Mouse (Mus musculus) hindbrain, embryonic 15.5 days (tissue): ENCODE data around the gene Lypd1. TPM values are rescaled to one million over a fixed set of nuclear protein-coding genes. Genes with fewer than 3 reads are reported as not detected.
A peak's percentile ranks its signal among the peaks of the same experiment; 100 is the strongest.

Source experiments
- ATAC-seq: fragments of 200-750 bp; cut with Nextera tagmentation; 2 replicates; pipeline ENCODE4 v1.8.0; 2017; ENCODE audit warnings: low read depth, moderate number of reproducible peaks, moderate TSS enrichment; ENCODE audit not compliant: low FRiP score
- H3K27ac ChIP-seq: fragments of 300-500 bp; sonication (generic); replicated peaks from 2 replicates; pipeline ENCODE4 v1.5.1; 2015; ENCODE audit warnings: mild to moderate bottlenecking, inconsistent platforms
- H3K27me3 ChIP-seq: fragments of 300-500 bp; sonication (generic); 2 replicates; pipeline ENCODE4 v1.6.1; 2015; ENCODE audit warnings: control low read depth, inconsistent platforms
- H3K36me3 ChIP-seq: fragments of 300-500 bp; sonication (generic); 2 replicates; pipeline ENCODE4 v1.6.1; 2015; ENCODE audit warnings: control low read depth, inconsistent platforms
- H3K4me1 ChIP-seq: fragments of 300-500 bp; sonication (generic); replicated peaks from 2 replicates; pipeline ENCODE4 v1.6.1; 2015; ENCODE audit warnings: control low read depth, inconsistent platforms
- H3K4me2 ChIP-seq: fragments of 300-500 bp; sonication (generic); 2 replicates; pipeline ENCODE4 v1.6.1; 2015; ENCODE audit warnings: moderate library complexity, mild to moderate bottlenecking, inconsistent platforms
- H3K4me3 ChIP-seq: fragments of 300-500 bp; sonication (generic); 2 replicates; pipeline ENCODE4 v1.5.1; 2015; ENCODE audit warnings: mild to moderate bottlenecking, inconsistent platforms
- H3K9ac ChIP-seq: fragments of 300-500 bp; sonication (generic); 2 replicates; pipeline ENCODE4 v1.6.1; 2015; ENCODE audit warnings: inconsistent platforms
- H3K9me3 ChIP-seq: fragments of 300-500 bp; sonication (generic); 2 replicates; pipeline ENCODE4 v1.6.1; 2016; ENCODE audit warnings: control low read depth, inconsistent platforms
- WGBS: fragments of 180-500 bp; shearing (Covaris S2); methylation state at CpG from one replicate; pipeline ENCODE4 v1.1.7; 2015; 5-methylcytosine and 5-hydroxymethylcytosine counted together
- polyA plus RNA-seq: library from polyadenylated mRNA; unstranded; fragments of >200 nt; fragmentation: Nextera tagmentation; extraction: Ambion mirVana; gene quantifications from 2 replicates; pipeline ENCODE4 v1.2.1, GENCODE M21; 2015

Gene Lypd1
- polyA plus RNA-seq, 1 experiment from 2014 or later: 100 TPM

DNA sequence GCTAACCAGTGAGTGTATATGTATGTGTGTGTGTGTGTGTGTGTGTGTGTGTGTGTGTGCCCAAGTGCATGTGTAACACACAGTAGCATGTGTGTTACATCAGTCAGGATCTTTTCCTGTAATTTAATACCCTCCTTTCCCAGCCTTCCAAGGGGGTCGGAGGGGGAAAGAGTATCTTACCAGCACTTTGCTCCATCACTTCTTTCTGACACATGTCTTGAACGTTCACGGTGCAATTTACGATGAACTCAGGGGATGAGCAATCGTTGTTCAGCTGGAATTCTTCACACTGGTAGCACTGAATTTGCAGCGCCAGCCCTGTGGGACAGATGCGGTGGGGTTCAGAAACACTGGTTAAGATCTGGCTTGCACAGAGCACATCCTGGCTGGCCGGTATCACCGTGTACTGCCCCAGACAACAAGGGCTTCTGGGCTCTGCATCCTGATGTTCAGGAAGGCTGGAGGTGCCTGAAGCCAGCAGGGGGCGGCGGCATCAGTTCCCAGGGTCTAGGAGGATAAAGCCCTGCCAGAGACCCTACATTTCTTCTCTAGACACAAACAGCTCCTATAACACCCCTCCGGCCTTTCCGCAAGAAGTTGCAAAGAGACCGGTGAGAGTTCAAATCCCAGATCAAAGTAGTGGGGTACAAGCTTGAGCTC is 2.6 kb downstream of the Lypd1 start:
- H3K27me3 ChIP-seq: 0 out of 2 replicates have a peak, but pooled peaks cover 4% of the 10 kb centered on the region
- no peak overlapping the region; the same call in 1 of the 2 replicates for H3K27ac ChIP-seq
- H3K36me3 ChIP-seq: no peaks in the 10 kb centered on the region
- H3K9me3 ChIP-seq: no peaks in the 10 kb centered on the region
- peak; percentile 40; the same call in 1 of the 2 replicates for ATAC-seq
- 10% methylated on average over 14 of the region's 14 CpGs for WGBS
- H3K4me2 ChIP-seq: peak overlapping the region; percentile 97
- H3K4me1 ChIP-seq: peaks cover 38% of the 10 kb centered on the region
- peak overlapping the region; percentile 63 for H3K4me3 ChIP-seq
- peak overlapping the region; percentile 61 for H3K9ac ChIP-seq

DNA sequence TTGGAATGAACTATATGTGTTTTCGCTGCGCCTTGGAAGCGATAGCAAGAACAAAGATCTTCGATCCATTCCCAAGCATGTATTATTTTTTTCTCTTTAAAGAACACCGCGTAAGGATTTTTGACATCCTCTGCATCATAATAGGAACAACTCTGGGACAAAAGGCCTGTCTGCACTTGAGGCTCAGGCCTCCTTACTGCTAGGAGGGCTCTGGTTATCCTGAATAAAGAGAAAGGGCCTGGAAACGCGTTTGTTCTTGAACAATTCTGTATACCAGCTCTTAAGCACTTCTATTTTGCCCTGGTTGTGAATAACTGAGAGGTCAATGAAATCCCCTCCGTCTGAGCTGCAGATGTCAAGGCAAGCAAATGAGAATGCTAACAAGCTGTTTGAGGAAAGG is 19.7 kb downstream of the Lypd1 start:
- H3K4me1 ChIP-seq: no peaks in the 10 kb centered on the region
- 45% methylated on average over 9 of the region's 9 CpGs for WGBS
- H3K9ac ChIP-seq: no peak overlapping the region

DNA sequence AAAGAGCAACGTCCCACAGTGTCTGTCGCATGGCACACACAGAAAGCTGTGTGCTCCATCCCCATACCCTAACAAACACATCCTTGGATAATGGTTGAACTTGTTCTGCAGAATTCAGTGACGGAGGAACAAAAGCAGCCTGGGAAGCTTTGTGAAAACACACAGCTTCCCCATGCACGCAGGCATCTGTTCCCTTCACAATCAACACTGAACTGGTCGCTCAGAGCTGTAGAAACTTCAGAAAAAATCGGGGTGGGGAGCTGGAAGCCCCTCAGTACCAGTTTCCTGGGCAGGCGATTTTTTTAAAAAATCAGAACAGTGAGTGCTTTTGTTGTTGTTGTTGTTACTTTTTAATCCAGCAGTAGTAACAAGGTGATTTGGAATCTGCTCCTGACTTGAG is 42.8 kb downstream of the Lypd1 start:
- no peaks in the 10 kb centered on the region for H3K9me3 ChIP-seq
- no peak for ATAC-seq
- no peaks in the 10 kb centered on the region for H3K4me1 ChIP-seq
- H3K27ac ChIP-seq: no peak overlapping the region
- H3K9ac ChIP-seq: no peak overlapping the region
- WGBS: 23% methylated on average over 7 of the region's 7 CpGs
- H3K27me3 ChIP-seq: no peaks in the 10 kb centered on the region
- H3K36me3 ChIP-seq: no peaks in the 10 kb centered on the region
- no peak overlapping the region for H3K4me3 ChIP-seq
- H3K4me2 ChIP-seq: no peak overlapping the region

More for the DNA sequence above, 19.7 kb downstream of the Lypd1 start:
- no peak overlapping the region; the same call in 1 of the 2 replicates for H3K27ac ChIP-seq
- no peaks in the 10 kb centered on the region for H3K27me3 ChIP-seq
- no peak for ATAC-seq
- no peak overlapping the region for H3K4me2 ChIP-seq
- no peaks in the 10 kb centered on the region for H3K9me3 ChIP-seq
- H3K36me3 ChIP-seq: no peaks in the 10 kb centered on the region
- no peak overlapping the region for H3K4me3 ChIP-seq

DNA sequence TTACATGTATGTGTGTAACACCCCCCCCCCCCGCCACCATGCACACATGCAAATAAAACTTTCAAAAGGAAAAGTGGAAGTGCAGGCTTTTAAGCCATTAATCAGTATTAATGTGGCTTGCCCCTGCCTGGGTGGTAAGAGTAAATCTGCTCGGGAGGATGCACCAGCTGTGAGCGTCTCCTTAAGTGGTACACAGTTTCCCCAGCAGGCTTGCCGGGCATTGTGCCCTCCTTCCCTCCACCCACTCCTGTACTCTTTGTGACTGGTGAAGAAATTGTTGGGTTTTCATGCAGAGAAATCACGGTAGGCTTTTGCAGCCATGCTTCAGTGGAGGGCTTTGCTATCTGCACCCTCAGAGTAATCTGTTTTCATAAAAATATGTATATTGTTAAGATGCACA is 54.3 kb downstream of the Lypd1 start:
- WGBS: 66% methylated on average over 5 of the region's 5 CpGs
- no peak overlapping the region for H3K9ac ChIP-seq
- no peak overlapping the region for H3K27ac ChIP-seq
- H3K4me2 ChIP-seq: no peak overlapping the region
- no peaks in the 10 kb centered on the region for H3K9me3 ChIP-seq
- no peak overlapping the region for H3K4me3 ChIP-seq
- no peaks in the 10 kb centered on the region for H3K36me3 ChIP-seq
- no peak for ATAC-seq
- H3K4me1 ChIP-seq: no peaks in the 10 kb centered on the region
- no peaks in the 10 kb centered on the region for H3K27me3 ChIP-seq

DNA sequence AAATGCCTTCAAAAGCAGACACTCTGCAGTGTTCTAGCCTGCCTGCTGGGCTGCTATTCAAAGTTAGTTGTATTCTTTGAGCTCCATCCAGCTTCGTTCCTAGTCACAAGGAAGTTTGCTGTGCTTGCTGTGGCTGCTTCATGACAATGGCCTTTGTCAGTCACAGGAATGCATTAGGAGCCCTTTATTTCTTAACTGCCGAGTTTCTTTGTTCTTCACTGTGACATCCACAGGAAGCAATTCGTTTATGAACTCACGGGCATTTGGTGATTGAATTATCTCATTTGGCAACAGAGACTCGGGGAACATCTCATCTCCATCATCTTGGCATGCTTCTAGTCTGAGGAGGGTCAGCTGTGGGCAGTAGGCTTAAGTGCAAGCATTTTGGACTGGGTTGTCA is 58.3 kb downstream of the Lypd1 start:
- no peak overlapping the region for H3K9ac ChIP-seq
- no peak for ATAC-seq

DNA sequence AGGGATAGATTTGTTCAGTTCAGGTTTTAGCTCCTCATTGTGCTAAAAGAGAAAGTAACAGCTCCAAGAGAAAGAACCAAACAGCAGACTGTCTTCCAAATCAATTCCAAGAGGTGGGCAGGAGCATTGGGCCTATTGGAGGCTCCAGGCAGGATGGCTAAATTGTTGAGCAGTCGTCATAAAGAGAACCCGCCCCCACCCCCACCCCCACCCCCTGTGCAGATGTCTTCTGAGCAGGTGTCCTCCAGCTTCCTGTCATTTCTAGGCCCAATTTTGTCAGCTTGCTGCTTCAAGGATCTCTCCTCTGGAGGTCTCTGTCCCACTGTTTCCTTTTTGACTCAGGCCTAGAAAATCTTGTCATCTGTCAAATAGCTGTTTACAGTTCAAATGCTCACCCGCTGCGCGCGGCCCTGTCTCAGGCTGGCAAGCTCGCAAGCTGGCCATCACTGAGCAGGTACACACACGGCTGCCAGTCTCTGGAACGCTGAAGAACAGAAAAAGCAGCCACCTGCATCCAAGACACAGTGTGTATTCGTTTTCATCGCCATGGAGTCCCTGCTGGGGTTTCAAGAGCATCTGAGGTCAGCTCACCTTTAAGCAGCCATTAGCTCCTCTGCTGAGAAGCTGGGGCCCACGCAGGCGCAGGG is 73.0 kb downstream of the Lypd1 start:
- ATAC-seq: peak; percentile 61; the same call in 1 of the 2 replicates
- Histone ChIP-seq H3K4me2 (no peak overlapping the region), H3K9me3 (no peaks in the 10 kb centered on the region), H3K4me1 (peaks cover 6% of the 10 kb centered on the region; the same call in 1 of the 2 replicates), H3K27me3 (no peaks in the 10 kb centered on the region), H3K27ac (no peak overlapping the region), H3K4me3 (no peak overlapping the region), H3K36me3 (no peaks in the 10 kb centered on the region), H3K9ac (no peak overlapping the region)
- WGBS: 42% methylated on average over 13 of the region's 13 CpGs

More for the DNA sequence above, 58.3 kb downstream of the Lypd1 start:
- no peak overlapping the region for H3K4me3 ChIP-seq
- no peak overlapping the region for H3K4me2 ChIP-seq
- no peaks in the 10 kb centered on the region for H3K4me1 ChIP-seq
- H3K27me3 ChIP-seq: no peaks in the 10 kb centered on the region
- H3K36me3 ChIP-seq: no peaks in the 10 kb centered on the region
- 6% methylated on average over 5 of the region's 5 CpGs for WGBS
- H3K27ac ChIP-seq: no peak overlapping the region
- no peaks in the 10 kb centered on the region for H3K9me3 ChIP-seq

DNA sequence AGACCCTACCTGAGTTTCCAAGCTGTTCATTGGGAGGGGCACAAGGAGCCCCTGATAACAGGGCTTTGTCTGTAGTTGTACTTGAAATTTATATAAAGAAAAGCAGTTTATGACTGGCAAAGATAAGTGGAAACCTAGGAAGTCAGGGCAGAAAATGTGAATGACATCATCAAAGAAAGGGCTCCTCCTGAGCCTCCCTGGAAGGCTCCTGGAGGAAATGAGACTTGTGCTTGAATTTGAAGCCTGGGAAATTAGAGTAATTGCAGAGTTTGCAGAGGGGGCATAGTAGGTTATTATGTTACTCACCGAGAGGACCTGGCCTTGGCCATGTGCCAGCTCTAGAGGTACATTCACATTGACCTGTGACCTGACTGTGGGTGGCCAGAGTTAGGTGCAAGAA is 75.4 kb downstream of the Lypd1 start:
- WGBS: 45% methylated on average over 1 of the region's 1 CpGs
- Histone ChIP-seq H3K9me3 (no peaks in the 10 kb centered on the region), H3K36me3 (no peaks in the 10 kb centered on the region), H3K27me3 (no peaks in the 10 kb centered on the region), H3K4me3 (no peak overlapping the region), H3K9ac (no peak overlapping the region), H3K4me2 (no peak overlapping the region), H3K27ac (no peak overlapping the region), H3K4me1 (peaks cover 6% of the 10 kb centered on the region; the same call in 1 of the 2 replicates)
- no peak for ATAC-seq

DNA sequence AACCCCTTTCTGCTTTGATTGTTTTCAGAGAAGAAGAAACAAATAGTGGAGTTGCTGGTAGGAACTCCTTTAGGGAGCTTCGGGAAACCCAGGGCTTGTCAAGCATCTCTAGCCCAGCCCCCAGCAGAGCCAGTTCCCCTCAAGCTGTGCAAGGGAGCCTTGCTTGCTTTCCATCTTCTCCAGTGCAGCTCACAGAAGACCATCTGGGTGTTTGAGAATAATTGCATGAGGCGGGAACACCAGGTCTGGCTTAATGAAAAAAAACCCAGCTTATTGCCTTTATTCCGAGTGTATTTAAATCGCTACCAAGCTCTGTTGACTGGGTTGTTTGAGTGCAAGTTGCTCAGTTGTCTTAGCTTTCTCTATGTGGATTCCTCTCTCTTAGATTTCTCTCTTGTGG is 89.3 kb downstream of the Lypd1 start:
- Histone ChIP-seq H3K9ac (no peak overlapping the region), H3K4me3 (no peak overlapping the region), H3K27me3 (no peaks in the 10 kb centered on the region), H3K4me2 (no peak overlapping the region), H3K4me1 (no peaks in the 10 kb centered on the region), H3K36me3 (no peaks in the 10 kb centered on the region), H3K27ac (no peak overlapping the region), H3K9me3 (no peaks in the 10 kb centered on the region)
- ATAC-seq: no peak
- 90% methylated on average over 4 of the region's 4 CpGs for WGBS

DNA sequence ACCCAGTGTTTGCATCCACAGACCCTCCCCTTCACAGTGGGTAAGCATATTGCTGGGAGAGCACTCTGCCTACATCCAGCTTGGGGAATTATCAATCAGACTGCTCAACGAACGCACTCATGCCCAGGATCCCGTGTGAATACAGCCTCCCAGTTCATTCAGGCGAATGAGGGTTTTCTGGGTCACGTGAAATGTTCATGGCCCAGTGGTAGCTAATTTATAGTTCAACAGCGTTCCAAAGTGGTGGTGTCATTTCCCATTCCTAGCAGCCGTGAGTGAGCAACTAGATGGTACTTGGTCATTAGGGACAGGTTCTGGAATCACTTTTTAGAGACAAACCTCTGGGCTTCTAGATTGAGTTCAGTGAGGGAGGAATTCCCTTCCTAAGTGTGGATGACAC is 91.8 kb downstream of the Lypd1 start:
- H3K27me3 ChIP-seq: no peaks in the 10 kb centered on the region
- no peaks in the 10 kb centered on the region for H3K36me3 ChIP-seq
- H3K9me3 ChIP-seq: no peaks in the 10 kb centered on the region
- no peaks in the 10 kb centered on the region for H3K4me1 ChIP-seq
- H3K27ac ChIP-seq: no peak overlapping the region
- 63% methylated on average over 7 of the region's 7 CpGs for WGBS
- H3K4me2 ChIP-seq: no peak overlapping the region
- ATAC-seq: no peak
- H3K4me3 ChIP-seq: no peak overlapping the region
- H3K9ac ChIP-seq: no peak overlapping the region

Other genes with a start within 250 kb of the Lypd1 start
- gene Gpr39, start 236.1 kb downstream of the Lypd1 start, polyA plus RNA-seq: 0.13 and 0.17 TPM in 2 replicates